Mouse (Mus musculus) spleen, embryonic (tissue): Measurements from ENCODE around the gene Pan3.

Source experiments
- CTCF ChIA-PET: fragments of 350-600 bp; sonication (Branson Sonifier 250); formaldehyde crosslinking; loops from one replicate; lab custom pipeline; 2022; lab: Charles Lee

Pan3 gene

GRCm38 (mm10) chr5:147430361-147430935 is 487 bp downstream of the Pan3 start:
- CTCF ChIA-PET: interaction anchor here (0.7 kb wide), 1 partner anchor 91 kb away, joined by 7 read pairs; no protein-coding TSS in a partner anchor

GRCm38 (mm10) chr5:147430936-147431839 is 1.2 kb downstream of the Pan3 start:
- CTCF ChIA-PET: interaction anchor here (0.8 kb wide), 1 partner anchor 132 kb away, joined by 32 read pairs; no protein-coding TSS in a partner anchor

- CTCF ChIA-PET: no interaction called here
Observed at GRCm38 (mm10) chr5:147432927-147433326, 3.0 kb downstream of the Pan3 start.

- CTCF ChIA-PET: no interaction called here
Observed at GRCm38 (mm10) chr5:147435224-147435623, 5.3 kb downstream of the Pan3 start.

GRCm38 (mm10) chr5:147435751-147436150 is 5.8 kb downstream of the Pan3 start:
- CTCF ChIA-PET: interaction anchor here (0.8 kb wide), 1 partner anchor 16 kb away, joined by 4 read pairs; no protein-coding TSS in a partner anchor

GRCm38 (mm10) chr5:147436491-147436890 is 6.5 kb downstream of the Pan3 start:
- CTCF ChIA-PET: interaction anchor here (0.8 to 1.1 kb wide), 2 partner anchors 16 kb away, joined by 3 to 4 read pairs; no protein-coding TSS in a partner anchor

- CTCF ChIA-PET: interaction anchor here (0.5 to 0.7 kb wide), 2 partner anchors 147 to 255 kb away, joined by 3 to 5 read pairs; no protein-coding TSS in a partner anchor
Observed at GRCm38 (mm10) chr5:147440996-147441507, 11.1 kb downstream of the Pan3 start.

GRCm38 (mm10) chr5:147441979-147442378 is 12.0 kb downstream of the Pan3 start:
- CTCF ChIA-PET: interaction anchor here (0.5 kb wide), 1 partner anchor 25 kb away, joined by 3 read pairs; no protein-coding TSS in a partner anchor

- CTCF ChIA-PET: no interaction called here
Observed at GRCm38 (mm10) chr5:147442741-147443140, 12.8 kb downstream of the Pan3 start.

GRCm38 (mm10) chr5:147444298-147444697 is 14.3 kb downstream of the Pan3 start:
- CTCF ChIA-PET: interaction anchor here (0.6 kb wide), 1 partner anchor 42 kb away, joined by 3 read pairs; no protein-coding TSS in a partner anchor

- CTCF ChIA-PET: no interaction called here
Observed at GRCm38 (mm10) chr5:147444757-147445156, 14.8 kb downstream of the Pan3 start.

GRCm38 (mm10) chr5:147445252-147445651 is 15.3 kb downstream of the Pan3 start:
- CTCF ChIA-PET: no interaction called here

GRCm38 (mm10) chr5:147448526-147448925 is 18.6 kb downstream of the Pan3 start:
- CTCF ChIA-PET: interaction anchor here (0.6 kb wide), 1 partner anchor 62 kb away, joined by 3 read pairs; no protein-coding TSS in a partner anchor

GRCm38 (mm10) chr5:147448933-147449332 is 19.0 kb downstream of the Pan3 start:
- CTCF ChIA-PET: interaction anchor here (0.5 to 0.6 kb wide), 2 partner anchors 11 to 61 kb away, joined by 3 to 5 read pairs; no protein-coding TSS in a partner anchor

GRCm38 (mm10) chr5:147456491-147456890 is 26.5 kb downstream of the Pan3 start:
- CTCF ChIA-PET: no interaction called here

- CTCF ChIA-PET: interaction anchor here (0.7 kb wide), 1 partner anchor 11 kb away, joined by 5 read pairs; no protein-coding TSS in a partner anchor
Observed at GRCm38 (mm10) chr5:147459821-147460567, 30.0 kb downstream of the Pan3 start.

GRCm38 (mm10) chr5:147463251-147463650 is 33.3 kb downstream of the Pan3 start:
- CTCF ChIA-PET: interaction anchor here (0.6 kb wide), 2 partner anchors 74 to 120 kb away, joined by 3 to 5 read pairs; no protein-coding TSS in a partner anchor

GRCm38 (mm10) chr5:147466361-147466760 is 36.4 kb downstream of the Pan3 start:
- CTCF ChIA-PET: no interaction called here

GRCm38 (mm10) chr5:147471163-147471562 is 41.2 kb downstream of the Pan3 start:
- CTCF ChIA-PET: no interaction called here

GRCm38 (mm10) chr5:147473071-147473470 is 43.1 kb downstream of the Pan3 start:
- CTCF ChIA-PET: no interaction called here

GRCm38 (mm10) chr5:147473856-147474255 is 43.9 kb downstream of the Pan3 start:
- CTCF ChIA-PET: no interaction called here
